Mouse (Mus musculus): ENCODE measurements around the gene Sesn3.

Gene Sesn3

DNA sequence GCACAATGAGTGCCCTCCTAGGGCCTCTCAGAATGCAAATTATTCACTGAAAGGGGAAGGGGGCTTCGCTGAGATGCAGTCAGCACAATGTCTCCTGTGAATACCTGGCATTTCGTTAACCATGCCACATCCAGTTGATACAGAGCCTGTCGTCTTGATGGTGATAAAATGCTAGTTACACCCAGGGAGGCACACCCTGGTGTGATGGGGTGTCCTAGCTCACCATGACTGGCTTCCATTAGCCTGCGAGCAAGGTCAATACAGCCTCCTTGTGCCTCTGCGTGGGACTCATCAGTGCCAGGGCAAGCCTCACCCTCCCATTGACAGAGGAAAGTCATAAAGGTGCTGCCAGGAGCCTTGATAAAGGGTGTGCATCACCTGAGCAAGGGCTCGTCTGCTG lies 80.0 kb downstream of the Sesn3 start:
- no peak for DNase-seq (ENCODE audit: low spot score)

DNA sequence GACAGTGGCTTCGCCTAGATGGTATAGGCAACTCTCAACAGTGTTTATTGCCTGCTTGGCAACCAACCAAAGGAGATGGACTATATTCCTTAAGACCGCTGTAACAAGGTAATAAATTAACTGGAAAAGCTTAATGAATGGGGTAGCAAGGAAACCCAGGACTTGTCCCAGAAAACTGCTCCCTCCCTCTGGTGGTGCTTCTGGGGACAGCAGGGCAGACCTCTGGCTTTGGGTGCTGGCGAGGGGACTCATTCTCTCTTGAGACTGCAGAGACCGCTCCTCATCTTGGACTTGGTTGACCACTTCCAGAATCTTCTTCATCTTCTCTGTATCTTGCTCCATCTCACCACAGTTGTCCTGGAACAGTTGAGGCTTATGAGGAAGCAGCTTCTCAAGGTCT lies 82.2 kb downstream of the Sesn3 start:
- DNase-seq (ENCODE audit: low spot score) = peak; percentile 55

- DNase-seq (ENCODE audit: low spot score) = no peak
Observed at GRCm38 (mm10) chr9:14362068-14362768, 87.4 kb downstream of the Sesn3 start.

GRCm38 (mm10) chr9:14363540-14363939 lies 88.7 kb downstream of the Sesn3 start:
- DNase-seq (ENCODE audit: low spot score) = peak; percentile 54

- DNase-seq (ENCODE audit: low spot score) = no peak
Observed at GRCm38 (mm10) chr9:14364719-14365118, 89.9 kb downstream of the Sesn3 start.

DNA sequence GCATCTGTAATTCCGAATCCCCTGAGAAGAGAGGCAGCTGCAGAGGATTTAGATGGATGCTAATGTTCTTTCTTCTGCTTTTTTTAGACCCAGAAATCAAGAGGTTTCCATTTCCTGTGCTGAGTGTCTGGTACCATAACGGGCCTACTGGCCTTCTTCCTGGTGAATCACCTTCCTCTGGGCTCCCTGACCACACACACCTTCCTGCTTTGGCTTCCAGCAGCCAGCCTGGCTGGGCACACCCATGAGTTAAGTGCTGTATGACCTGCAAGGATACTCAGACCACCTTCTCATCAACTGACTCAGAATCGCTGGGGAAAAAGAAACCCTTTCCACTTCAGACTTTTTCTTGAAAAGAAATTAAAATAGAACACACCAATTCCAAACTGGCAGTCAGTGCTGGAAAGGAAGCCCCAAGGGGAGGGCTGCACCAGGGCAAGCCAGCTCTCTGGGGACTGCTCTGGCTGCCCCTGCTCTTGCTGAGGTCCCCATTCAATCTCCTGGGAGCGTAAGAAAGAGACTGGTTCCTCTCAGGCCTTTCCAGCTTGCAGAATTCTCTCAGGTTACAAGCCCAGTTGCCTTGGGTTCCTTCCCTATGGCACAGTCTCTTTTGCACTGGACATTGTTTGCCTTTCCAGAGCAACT lies 90.7 kb downstream of the Sesn3 start:
- no peak for DNase-seq (ENCODE audit: low spot score)

GRCm38 (mm10) chr9:14367850-14368249 lies 93.0 kb downstream of the Sesn3 start:
- DNase-seq (ENCODE audit: low spot score) = no peak

DNA sequence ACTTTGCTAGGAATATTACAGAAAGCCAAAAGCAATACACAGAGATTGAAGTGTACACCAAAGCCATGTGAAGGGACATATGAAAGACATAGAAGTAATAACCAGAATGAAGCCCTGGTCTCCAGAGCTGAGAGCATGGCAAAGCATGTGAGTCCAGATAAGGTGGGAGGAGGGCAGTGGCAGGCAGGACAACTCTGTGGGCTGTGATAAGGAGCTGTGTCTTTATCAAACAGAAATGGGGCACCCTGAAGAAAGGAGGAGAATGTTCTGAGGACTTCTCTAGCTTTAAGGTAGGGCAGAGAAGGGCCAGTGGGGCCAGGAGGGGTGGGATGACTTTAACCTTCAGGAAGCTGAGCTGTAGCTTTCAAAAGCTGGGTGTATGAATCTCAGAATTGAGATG lies 94.4 kb downstream of the Sesn3 start:
- DNase-seq (ENCODE audit: low spot score) = no peak

GRCm38 (mm10) chr9:14372440-14372839 lies 97.6 kb downstream of the Sesn3 start:
- no peak for DNase-seq (ENCODE audit: low spot score)

- DNase-seq (ENCODE audit: low spot score) = no peak
Observed at GRCm38 (mm10) chr9:14376149-14376548, 101.3 kb downstream of the Sesn3 start.

DNA sequence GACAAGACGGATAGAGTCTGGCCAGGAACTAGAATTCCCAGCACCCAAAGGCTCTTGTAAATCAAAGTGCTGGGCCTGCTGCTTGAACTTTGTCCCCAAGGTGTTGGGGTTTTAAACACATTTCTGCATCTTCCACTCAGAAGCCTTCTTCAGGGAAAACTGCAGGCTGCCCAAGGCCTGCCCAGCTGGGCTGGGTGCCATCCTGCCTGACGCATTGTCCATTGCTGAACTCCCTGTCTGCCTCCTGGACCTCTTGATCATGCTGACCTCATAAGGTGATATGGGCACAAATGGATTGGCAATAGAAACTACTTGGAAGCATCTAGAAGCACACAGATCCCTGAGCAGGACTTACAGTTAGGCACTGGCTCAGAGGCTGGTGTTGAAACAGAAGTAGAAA lies 103.3 kb downstream of the Sesn3 start:
- DNase-seq (ENCODE audit: low spot score) = no peak

GRCm38 (mm10) chr9:14379769-14380385 lies 105.0 kb downstream of the Sesn3 start:
- no peak for DNase-seq (ENCODE audit: low spot score)

DNA sequence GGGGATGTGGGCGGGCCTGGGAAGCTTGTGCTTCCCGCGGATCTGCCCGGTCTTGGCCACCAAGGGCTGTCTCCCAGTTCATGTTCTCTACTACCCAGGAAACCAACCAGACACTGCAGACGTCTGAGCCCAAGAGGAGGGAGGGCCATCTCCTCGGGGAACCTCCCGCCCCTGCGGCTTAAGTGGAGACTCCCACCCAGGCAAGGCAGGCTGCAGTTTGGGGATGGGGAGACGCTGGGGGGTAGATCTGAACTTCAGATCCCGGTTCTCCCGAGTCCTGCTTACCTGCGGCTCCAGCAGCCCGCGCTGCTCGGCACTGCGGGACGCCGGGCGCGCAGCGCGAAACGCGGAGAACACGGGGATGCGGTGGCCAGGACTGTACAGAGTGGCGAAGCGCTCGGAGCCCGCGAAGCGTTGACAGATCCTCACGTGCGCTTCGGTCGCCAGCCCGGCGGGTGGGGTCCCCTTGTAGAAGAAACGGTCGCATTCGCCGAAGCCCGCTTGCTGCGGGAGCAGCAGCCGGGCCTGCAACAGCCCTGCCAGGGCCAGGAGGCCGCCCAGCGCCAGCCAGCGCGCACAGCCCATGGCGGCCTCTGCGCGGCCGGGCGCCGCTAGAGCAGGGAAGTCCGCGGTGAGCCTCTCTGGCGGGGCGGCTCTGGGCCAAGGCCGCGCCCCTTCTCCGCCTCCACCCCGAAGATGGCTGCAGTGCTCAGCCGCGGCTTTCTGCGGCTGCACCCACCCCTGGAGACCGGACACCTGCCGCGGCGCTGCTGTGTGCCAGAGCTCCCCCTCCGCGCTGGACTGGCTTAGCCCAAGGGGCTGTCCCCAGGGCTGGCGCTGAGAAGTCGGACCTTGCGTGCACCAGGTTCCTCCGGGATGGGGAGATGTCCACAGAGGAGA lies 105.8 kb downstream of the Sesn3 start:
- DNase-seq (ENCODE audit: low spot score) = peak; percentile 87

DNA sequence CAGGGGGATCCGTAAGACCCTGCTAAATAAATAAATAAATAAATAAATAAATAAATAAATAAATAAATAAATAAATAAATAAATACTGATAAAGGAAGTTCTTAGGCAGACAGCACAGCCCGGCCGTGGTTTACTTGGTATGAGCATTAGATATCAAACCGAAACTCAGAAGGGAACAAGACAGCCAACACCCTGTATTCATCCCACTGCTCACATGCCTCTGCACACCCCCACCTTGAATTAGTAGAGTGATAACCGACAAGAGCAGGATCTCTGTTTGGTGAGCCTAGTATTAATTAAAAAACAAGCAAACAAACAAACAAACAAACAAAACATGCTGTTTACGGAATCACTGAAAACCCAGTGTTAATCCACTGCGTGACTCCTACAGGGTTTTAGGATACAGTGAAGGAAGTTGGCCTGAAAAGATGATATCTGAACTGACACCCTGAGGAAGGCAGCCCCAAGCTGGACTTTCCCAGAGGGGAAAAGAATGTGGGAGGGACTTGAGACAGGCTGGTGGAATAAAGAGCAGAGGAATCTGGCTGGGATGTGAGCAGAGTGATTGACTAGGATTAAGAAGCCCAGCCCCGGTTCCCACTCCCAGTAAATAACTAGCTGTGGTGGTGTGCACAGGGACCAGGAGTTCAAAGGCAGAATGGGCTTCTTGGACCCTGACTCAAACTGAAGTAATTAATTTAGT lies 106.6 kb downstream of the Sesn3 start, which contains the start of gene Endod1:
TSS of gene Endod1 (minus strand) at position 155 of the 703 bp plus-strand sequence.
- DNase-seq (ENCODE audit: low spot score) = peak; percentile 51

DNA sequence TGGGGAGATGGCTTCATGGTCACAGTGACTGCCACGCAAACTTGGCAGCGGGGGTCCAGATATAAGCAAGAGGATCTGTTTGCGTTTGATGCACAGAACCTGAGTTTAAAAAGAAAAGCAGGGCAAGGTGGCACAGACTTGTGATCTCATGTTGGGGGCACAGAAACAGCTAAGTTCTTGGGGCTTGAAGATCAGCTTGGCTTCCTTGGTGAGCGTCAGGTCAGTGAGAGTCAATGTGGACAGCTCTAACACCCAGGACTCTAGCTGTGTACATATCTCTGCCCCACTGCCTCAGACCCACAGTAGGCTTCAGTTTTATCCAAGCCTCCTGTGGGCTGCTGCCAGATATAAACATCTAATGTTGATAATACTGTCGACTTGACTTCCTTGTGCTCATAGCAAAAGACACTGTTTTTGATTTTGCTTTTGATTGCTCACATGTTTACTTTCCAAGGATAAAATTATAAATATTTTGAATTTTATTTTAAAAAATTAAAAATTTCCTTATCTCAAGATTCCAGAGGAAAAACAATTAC lies 107.5 kb downstream of the Sesn3 start:
- DNase-seq (ENCODE audit: low spot score) = no peak

All from testis, postnatal 10 days (tissue).